Comparison of ENCODE assay signal across 9 mouse cellular contexts in the genomic region with DNA sequence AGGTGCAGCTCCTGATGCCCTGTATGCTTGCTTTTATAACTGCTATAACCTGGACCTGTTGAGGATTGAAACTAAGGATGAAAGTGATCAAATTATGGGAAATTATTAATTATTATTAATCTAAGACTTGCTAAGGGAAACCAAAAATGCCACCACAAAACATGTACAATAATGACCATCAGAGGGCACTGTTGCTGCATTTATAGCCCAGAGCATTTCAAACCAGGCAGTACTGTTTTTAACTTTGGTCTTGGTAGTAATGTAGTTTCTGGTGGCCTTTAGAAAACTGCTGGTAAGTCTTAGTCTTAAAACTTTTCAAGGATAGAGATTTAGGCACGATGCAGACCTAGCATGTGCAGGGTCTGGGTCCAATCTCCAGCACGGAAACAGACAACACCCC. TPM values are rescaled to one million over a fixed set of nuclear protein-coding genes. Genes with fewer than 3 reads are reported as not detected.
DNase-seq lines count a peak whose midpoint lies in the region; ATAC-seq and TF ChIP-seq lines count a peak whose summit lies in the region.
"Had no signal": no experiment of that assay in that cellular context is flagged by ENCODE, and none has a peak within 500 bp of the region (broad histone marks: within the 10 kb centered on the region; RNA-seq: fewer than 3 reads in every experiment).

No protein-coding gene starts in this region.

- no peak for ATAC-seq in embryonic facial prominence, embryonic 14.5 days (ENCODE audit: low read depth)
- ATAC-seq in limb, embryonic 11.5 days (ENCODE audit: insufficient number of reproducible peaks, low FRiP score, low TSS enrichment, low read depth): no peak
- no peak for ATAC-seq in activated CD4-positive, CD25-positive, alpha-beta regulatory T cell, adult 4 months

- intact Hi-C loops in left cerebral cortex, adult 2 months (cut with DNase I): loop anchor here (1.0 to 10.0 kb wide), 3 partner anchors 274 to 649 kb away; no protein-coding TSS in a partner anchor

- no peaks in the 10 kb centered on the region for H3K27me3 ChIP-seq in embryonic facial prominence, embryonic 14.5 days (replicated peaks; ENCODE audit: control insufficient read depth, insufficient read depth, low read length)
- no peaks in the 10 kb centered on the region for H3K27me3 ChIP-seq in limb, embryonic 11.5 days (ENCODE audit: control insufficient read depth, insufficient read depth, low read length)
- H3K27me3 ChIP-seq in spleen, adult 2 months (ENCODE audit: control insufficient read depth, insufficient read depth, low read length): no peaks in the 10 kb centered on the region

- no peak for TF ChIP-seq POLR2A in spleen, adult 2 months (IDR thresholded peaks at IDR 0.05; ENCODE audit: low read depth, low read length)

- peak; percentile 88 for TF ChIP-seq CTCF in left cerebral cortex, adult 2 months (IDR thresholded peaks at IDR 0.05)
- TF ChIP-seq CTCF in spleen, adult 2 months (IDR thresholded peaks at IDR 0.05; ENCODE audit: extremely low read depth, insufficient read depth, insufficient read length, insufficient replicate concordance): peak; percentile 20; the same call in 1 of the 2 replicates

- H3K4me1 ChIP-seq in embryonic facial prominence, embryonic 14.5 days (ENCODE audit: control insufficient read depth, insufficient read depth, low read length): peaks cover 9% of the 10 kb centered on the region; the same call in 1 of the 2 replicates
- H3K4me1 ChIP-seq in limb, embryonic 11.5 days (ENCODE audit: control insufficient read depth, insufficient read depth, low read length): peaks cover 2% of the 10 kb centered on the region; the same call in 1 of the 2 replicates
- no peaks in the 10 kb centered on the region; the same call in 1 of the 2 replicates for H3K4me1 ChIP-seq in spleen, adult 2 months (ENCODE audit: control insufficient read depth, insufficient read depth, insufficient read length)

- H3K27ac ChIP-seq in left cerebral cortex, adult 2 months: peak overlapping the region; percentile 12; the same call in 1 of the 2 replicates
- no peak overlapping the region for H3K27ac ChIP-seq in embryonic facial prominence, embryonic 14.5 days (replicated peaks; ENCODE audit: low read depth, low read length)
- H3K27ac ChIP-seq in limb, embryonic 11.5 days (replicated peaks; ENCODE audit: low read depth, low read length): no peak overlapping the region
- no peak overlapping the region for H3K27ac ChIP-seq in spleen, adult 2 months (ENCODE audit: insufficient read depth, low read length)

- no peaks in the 10 kb centered on the region for H3K36me3 ChIP-seq in embryonic facial prominence, embryonic 14.5 days (ENCODE audit: control insufficient read depth, insufficient read depth, low read length)
- H3K36me3 ChIP-seq in limb, embryonic 11.5 days (ENCODE audit: control insufficient read depth, insufficient read depth, low read length): no peaks in the 10 kb centered on the region
- H3K36me3 ChIP-seq in spleen, adult 2 months (ENCODE audit: control insufficient read depth, insufficient read depth, low read length): no peaks in the 10 kb centered on the region

- no peak overlapping the region for H3K9ac ChIP-seq in embryonic facial prominence, embryonic 14.5 days (ENCODE audit: low read depth, low read length)
- H3K9ac ChIP-seq in limb, embryonic 11.5 days (ENCODE audit: low read length): no peak overlapping the region

- peak; percentile 47 to 48 for DNase-seq in left cerebral cortex, adult 2 months (ENCODE audit: extremely low spot score in 1 of 2, low spot score in 2 of 2)
- DNase-seq in left cerebral cortex, adult 8-10 months (ENCODE audit: low spot score in 2 of 2): no peak
- DNase-seq in ES-CJ7 (ENCODE audit: low read depth, low spot score): peak; percentile 60
- DNase-seq in adipocyte (ENCODE audit: low spot score): peak; percentile 85
- DNase-seq in embryonic facial prominence, embryonic 14.5 days (ENCODE audit: low spot score): peak; percentile 66
- peak; percentile 64 for DNase-seq in limb, embryonic 11.5 days (ENCODE audit: low spot score)
- peak; percentile 25 to 42 for DNase-seq in spleen, adult 2 months (ENCODE audit: low read depth in 1 of 2, low spot score in 2 of 2)

- H3K9me3 ChIP-seq in embryonic facial prominence, embryonic 14.5 days (ENCODE audit: control insufficient read depth, low read length): no peaks in the 10 kb centered on the region
- no peaks in the 10 kb centered on the region for H3K9me3 ChIP-seq in limb, embryonic 11.5 days (ENCODE audit: control insufficient read depth, low read length)

- H3K4me2 ChIP-seq in embryonic facial prominence, embryonic 14.5 days (ENCODE audit: low read depth, low read length): no peak overlapping the region
- H3K4me2 ChIP-seq in limb, embryonic 11.5 days (ENCODE audit: low read depth, severe bottlenecking): no peak overlapping the region

- no peak overlapping the region for H3K4me3 ChIP-seq in left cerebral cortex, adult 2 months
- no peak overlapping the region for H3K4me3 ChIP-seq in embryonic facial prominence, embryonic 14.5 days (ENCODE audit: low read depth, low read length)
- no peak overlapping the region for H3K4me3 ChIP-seq in limb, embryonic 11.5 days (ENCODE audit: low read depth, low read length)
- H3K4me3 ChIP-seq in spleen, adult 2 months (ENCODE audit: extremely low read depth, insufficient read depth, insufficient read length): no peak overlapping the region
- H3K4me3 ChIP-seq: myocyte had no signal

- 53% methylated on average over 2 of the region's 2 CpGs for WGBS in embryonic facial prominence, embryonic 14.5 days
- WGBS in limb, embryonic 11.5 days: 57% methylated on average over 2 of the region's 2 CpGs
- 46% methylated on average over 2 of the region's 2 CpGs for WGBS in spleen, adult 2 months

RNA-seq across cellular contexts. Expression of a gene that starts 3.7 kb away (rescaled TPM):
- 100 to 1,000 TPM; 100 to 101 TPM for total RNA-seq in left cerebral cortex, adult 2 months (2021)
- 100 to 1,000 TPM in 3 of 4 experiments, 10 to 100 TPM in 1; 96.6 to 104 (median 102) TPM for total RNA-seq in left cerebral cortex, adult 8-10 months (2022)
- 102 and 108 TPM in 2 replicates for polyA plus RNA-seq in embryonic facial prominence, embryonic 14.5 days (2014; fragmentation: Nextera tagmentation; extraction: Ambion mirVana)
- polyA plus RNA-seq in limb, embryonic 11.5 days (2014; fragmentation: Nextera tagmentation; extraction: Ambion mirVana): 128 TPM in 2 replicates
- 12.4 and 16.4 TPM in 2 replicates for polyA plus RNA-seq in spleen, adult 2 months (2012; rRNA removed)
- polyA plus RNA-seq in activated CD4-positive, CD25-positive, alpha-beta regulatory T cell, adult 4 months (2017; shearing (Covaris generic)): 1 to 10 TPM; 4.9 to 6.2 TPM

Comparison
In these comparisons a context has a peak if more than half of its experiments do, and no peak if none do; other contexts are left out.
1. DNase-seq: peak in left cerebral cortex, adult 2 months (2 of 2), ES-CJ7 (single experiment), adipocyte (single experiment), embryonic facial prominence, embryonic 14.5 days (single experiment), limb, embryonic 11.5 days (single experiment) and spleen, adult 2 months (2 of 2); none in left cerebral cortex, adult 8-10 months (0 of 2).